Mouse (Mus musculus) neural tube, embryonic 11.5 days (tissue): ENCODE measurements around the gene Prkn. TPM values are rescaled to one million over a fixed set of nuclear protein-coding genes. Genes with fewer than 3 reads are reported as not detected.

ENCODE experiments used
- ATAC-seq: fragments of 200-750 bp; cut with Nextera tagmentation; 2 replicates; pipeline ENCODE4 v1.8.0; 2017; ENCODE audit warnings: moderate number of reproducible peaks, mild to moderate bottlenecking, moderate TSS enrichment, moderate library complexity; ENCODE audit not compliant: insufficient read depth, low FRiP score, low TSS enrichment
- DNase-seq: peaks from one replicate; pipeline ENCODE4 v3.0.0-alpha.2; 2015; ENCODE audit warnings: low spot score
- H3K27ac ChIP-seq: fragments of 300-500 bp; sonication (generic); 2 replicates; pipeline ENCODE4 v1.5.1; 2014; ENCODE audit warnings: low read depth, mild to moderate bottlenecking, low read length
- H3K27me3 ChIP-seq: fragments of 300-500 bp; sonication (generic); 2 replicates; pipeline ENCODE4 v1.6.1; 2014; ENCODE audit warnings: mild to moderate bottlenecking, low read length, mixed read lengths; ENCODE audit not compliant: control insufficient read depth, insufficient read depth
- H3K36me3 ChIP-seq: fragments of 300-500 bp; sonication (generic); 2 replicates; pipeline ENCODE4 v1.6.1; 2014; ENCODE audit warnings: mild to moderate bottlenecking, low read length, moderate library complexity, mixed read lengths; ENCODE audit not compliant: control insufficient read depth, insufficient read depth
- H3K4me1 ChIP-seq: fragments of 300-500 bp; sonication (generic); 2 replicates; pipeline ENCODE4 v1.6.1; 2014; ENCODE audit warnings: low read length, mixed read lengths; ENCODE audit not compliant: control insufficient read depth, insufficient read depth
- H3K4me2 ChIP-seq: fragments of 300-500 bp; sonication (generic); 2 replicates; pipeline ENCODE4 v1.6.1; 2014; ENCODE audit warnings: low read depth, mild to moderate bottlenecking, moderate library complexity
- H3K4me3 ChIP-seq: fragments of 300-500 bp; sonication (generic); 2 replicates; pipeline ENCODE4 v1.5.1; 2014; ENCODE audit warnings: low read depth, low read length
- H3K9ac ChIP-seq: fragments of 300-500 bp; sonication (generic); 2 replicates; pipeline ENCODE4 v1.6.1; 2014; ENCODE audit warnings: mild to moderate bottlenecking, low read length
- H3K9me3 ChIP-seq: fragments of 300-500 bp; sonication (generic); 2 replicates; pipeline ENCODE4 v1.6.1; 2016; ENCODE audit warnings: low read length; ENCODE audit not compliant: control insufficient read depth
- WGBS: fragments of 180-500 bp; shearing (Covaris S2); extraction: QIAGEN DNeasy Blood & Tissue Kit; methylation state at CpG from one replicate; pipeline ENCODE4 v1.1.7; 2014; 5-methylcytosine and 5-hydroxymethylcytosine counted together
- polyA plus RNA-seq: library from polyadenylated mRNA; unstranded; fragments of >200 nt; fragmentation: Nextera tagmentation; extraction: Ambion mirVana; gene quantifications from 2 replicates; pipeline ENCODE4 v1.2.1, GENCODE M21; 2014

The Prkn gene
- polyA plus RNA-seq, 1 experiment from 2014 or later, result 1.4 TPM

DNA sequence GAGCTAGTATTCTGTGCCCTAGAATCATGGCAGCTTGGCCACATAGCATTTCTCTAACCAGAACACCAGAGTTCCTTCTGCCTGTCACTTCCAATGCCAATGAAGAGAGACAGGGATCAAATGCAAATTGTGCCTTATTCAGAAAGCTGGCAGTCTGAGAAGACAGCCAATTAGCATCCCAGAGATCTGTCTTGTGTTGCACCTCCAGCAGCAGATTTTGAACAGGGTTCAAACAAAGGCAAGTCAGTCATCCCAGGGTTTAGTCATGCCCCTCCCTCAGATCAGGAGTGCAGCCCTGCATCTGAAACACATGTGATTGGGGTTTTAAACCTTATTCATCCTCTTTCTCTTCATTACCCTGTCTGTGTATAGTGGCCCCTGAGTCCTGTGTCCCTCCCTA lies 900.5 kb downstream of the Prkn start:
- DNase-seq, result no peak
- H3K4me3 ChIP-seq, result no peak overlapping the region
- no peak for ATAC-seq

DNA sequence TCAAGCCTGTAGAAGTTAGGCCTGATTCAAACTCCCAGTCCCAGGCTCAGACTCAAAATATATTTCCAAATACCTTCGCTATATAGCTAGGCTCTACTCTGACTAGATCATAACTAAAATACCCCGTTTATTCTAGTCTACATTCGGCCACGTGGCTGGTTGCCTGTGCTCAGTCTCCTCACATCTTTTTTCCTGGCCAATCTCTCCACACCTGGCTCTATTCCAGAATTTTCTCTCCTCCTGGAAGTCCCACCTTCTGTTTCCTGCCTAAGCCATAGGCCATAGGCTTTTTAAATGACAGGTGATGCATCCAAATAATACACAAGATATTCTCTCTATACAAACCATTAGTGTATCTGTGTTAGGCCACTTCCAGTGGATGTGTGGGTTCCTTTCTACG lies 901.0 kb downstream of the Prkn start:
- H3K9me3 ChIP-seq, result no peaks in the 10 kb centered on the region
- ATAC-seq (no peak), DNase-seq (no peak)
- H3K27me3 ChIP-seq, result no peaks in the 10 kb centered on the region
- no peak overlapping the region for H3K4me2 ChIP-seq
- WGBS, result 94% methylated on average over 5 of the region's 5 CpGs
- no peak overlapping the region for H3K9ac ChIP-seq
- H3K36me3 ChIP-seq, result no peaks in the 10 kb centered on the region
- H3K4me3 ChIP-seq, result no peak overlapping the region
- H3K27ac ChIP-seq, result no peak overlapping the region
- H3K4me1 ChIP-seq, result no peaks in the 10 kb centered on the region

More for the DNA sequence above, 900.5 kb downstream of the Prkn start:
- Histone ChIP-seq H3K36me3 (no peaks in the 10 kb centered on the region), H3K27ac (no peak overlapping the region), H3K9me3 (no peaks in the 10 kb centered on the region), H3K9ac (no peak overlapping the region), H3K4me1 (no peaks in the 10 kb centered on the region), H3K4me2 (no peak overlapping the region), H3K27me3 (no peaks in the 10 kb centered on the region)

DNA sequence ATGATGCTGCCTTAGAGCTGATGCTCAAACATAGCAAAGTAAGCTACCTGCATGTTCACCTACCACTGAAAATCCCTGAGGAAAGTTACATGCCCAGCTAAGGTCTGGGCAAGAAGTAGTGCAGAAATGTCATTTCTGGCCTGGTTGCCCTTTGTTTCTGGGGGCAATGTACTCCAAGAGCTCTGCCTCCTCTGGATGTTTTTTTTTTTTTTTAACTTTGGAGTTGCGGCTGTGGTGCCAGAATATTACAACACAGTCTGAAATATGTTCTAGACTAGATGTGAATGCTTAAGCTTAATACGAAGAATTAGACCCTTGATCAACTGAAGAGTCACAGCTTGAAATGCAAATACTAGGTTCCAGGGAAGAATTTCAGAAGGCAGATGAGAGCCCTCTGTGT lies 911.1 kb downstream of the Prkn start:
- DNase-seq (no peak), ATAC-seq (no peak)
- H3K27me3 ChIP-seq, result no peaks in the 10 kb centered on the region
- H3K9me3 ChIP-seq, result no peaks in the 10 kb centered on the region
- H3K4me1 ChIP-seq, result no peaks in the 10 kb centered on the region
- H3K4me3 ChIP-seq, result no peak overlapping the region
- no peak overlapping the region for H3K4me2 ChIP-seq
- no peak overlapping the region for H3K27ac ChIP-seq
- WGBS, result 88% methylated on average over 2 of the region's 2 CpGs
- no peaks in the 10 kb centered on the region for H3K36me3 ChIP-seq
- H3K9ac ChIP-seq, result no peak overlapping the region

DNA sequence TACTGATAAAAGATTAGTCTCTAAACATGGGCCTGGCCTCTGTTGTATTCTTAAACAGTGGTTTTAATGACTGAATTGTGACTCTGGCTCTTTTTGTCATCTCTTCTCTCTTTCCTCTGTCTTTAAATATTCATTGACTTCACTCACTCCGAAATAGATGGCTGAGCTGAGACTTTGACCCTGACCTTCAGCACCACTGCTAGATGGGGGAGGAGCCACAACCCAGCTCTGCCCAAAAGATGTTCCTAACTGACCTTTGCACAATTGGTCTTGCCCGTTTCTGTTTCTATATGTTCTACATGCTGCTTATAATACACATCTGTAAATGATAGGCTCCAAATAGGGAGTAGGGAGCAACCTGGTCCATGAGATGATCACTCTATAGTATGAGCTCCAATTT lies 912.5 kb downstream of the Prkn start:
- H3K9ac ChIP-seq, result no peak overlapping the region
- H3K36me3 ChIP-seq, result no peaks in the 10 kb centered on the region
- no peaks in the 10 kb centered on the region for H3K27me3 ChIP-seq
- H3K27ac ChIP-seq, result no peak overlapping the region
- 55% methylated on average over 2 of the region's 2 CpGs for WGBS
- H3K4me3 ChIP-seq, result no peak overlapping the region
- H3K9me3 ChIP-seq, result no peaks in the 10 kb centered on the region
- DNase-seq, result no peak
- no peak overlapping the region for H3K4me2 ChIP-seq
- H3K4me1 ChIP-seq, result no peaks in the 10 kb centered on the region
- ATAC-seq, result no peak

DNA sequence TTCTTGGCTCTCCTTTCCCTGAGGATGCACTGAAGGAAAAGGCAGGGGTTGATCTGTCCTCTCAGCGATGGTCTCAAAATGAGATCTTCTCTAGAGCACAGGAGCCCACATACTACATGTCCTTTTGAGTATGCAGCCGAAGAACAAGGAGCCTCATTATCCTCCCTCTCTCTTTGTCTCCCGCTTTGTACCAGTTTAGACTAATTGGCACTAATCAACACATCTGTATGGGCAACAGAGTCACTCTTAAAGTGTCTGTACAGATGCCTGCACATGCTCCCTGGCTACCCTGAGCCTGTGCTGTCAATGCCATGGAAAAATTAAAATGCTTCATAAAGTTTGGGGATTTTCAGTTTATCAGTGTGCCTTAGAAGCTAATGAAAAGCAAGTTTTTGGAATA lies 924.9 kb downstream of the Prkn start:
- WGBS, result 76% methylated on average over 3 of the region's 3 CpGs
- no peaks in the 10 kb centered on the region for H3K27me3 ChIP-seq
- H3K36me3 ChIP-seq, result no peaks in the 10 kb centered on the region
- H3K4me2 ChIP-seq, result no peak overlapping the region
- H3K27ac ChIP-seq, result no peak overlapping the region
- no peak overlapping the region for H3K9ac ChIP-seq
- DNase-seq, result no peak
- H3K4me3 ChIP-seq, result no peak overlapping the region
- no peaks in the 10 kb centered on the region for H3K9me3 ChIP-seq
- no peaks in the 10 kb centered on the region for H3K4me1 ChIP-seq
- no peak for ATAC-seq

DNA sequence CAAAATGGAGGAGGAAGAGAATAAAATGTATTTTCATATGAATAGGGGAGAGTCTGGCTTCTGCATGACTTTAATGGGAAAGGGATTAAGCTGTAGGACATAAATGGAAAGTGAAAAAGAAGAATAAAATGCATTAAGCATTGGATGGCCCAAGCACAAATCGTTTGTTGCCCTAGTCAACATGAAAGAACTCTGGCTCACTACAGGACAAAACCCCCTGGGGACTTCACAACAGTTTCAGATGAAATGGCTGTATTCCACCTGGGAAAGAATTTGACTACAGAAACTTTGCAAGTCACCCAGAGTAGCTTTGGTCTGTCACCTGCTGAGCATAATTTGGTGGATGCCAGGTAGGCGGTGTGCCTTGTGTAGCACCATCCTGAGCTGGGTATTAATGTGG lies 925.4 kb downstream of the Prkn start:
- no peak for DNase-seq

DNA sequence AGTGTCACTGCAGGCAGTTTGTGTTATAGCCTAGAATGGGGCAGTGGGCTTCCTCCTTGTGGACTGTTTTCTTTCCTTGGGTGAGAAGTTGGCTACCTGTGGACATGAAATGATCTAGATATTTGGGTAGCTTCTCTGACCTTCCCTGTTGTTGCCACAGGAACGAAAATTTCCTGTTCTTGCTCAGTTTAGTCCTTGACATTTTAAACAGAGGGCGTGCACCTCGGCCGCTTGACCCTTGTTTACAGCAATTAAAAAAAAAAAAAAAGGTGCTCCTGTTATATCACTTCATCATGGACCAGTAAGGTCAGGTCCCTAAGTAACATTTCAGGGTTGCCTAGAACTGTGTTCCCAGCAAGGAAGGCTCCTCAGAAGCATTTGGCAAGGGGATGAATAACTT lies 927.1 kb downstream of the Prkn start:
- H3K9me3 ChIP-seq, result no peaks in the 10 kb centered on the region
- WGBS, result 90% methylated on average over 4 of the region's 4 CpGs

More for the DNA sequence above, 925.4 kb downstream of the Prkn start:
- H3K4me1 ChIP-seq, result no peaks in the 10 kb centered on the region
- no peak overlapping the region for H3K27ac ChIP-seq
- 58% methylated on average over 2 of the region's 2 CpGs for WGBS
- no peak overlapping the region for H3K4me3 ChIP-seq
- ATAC-seq, result no peak
- no peaks in the 10 kb centered on the region for H3K9me3 ChIP-seq
- H3K9ac ChIP-seq, result no peak overlapping the region
- H3K4me2 ChIP-seq, result no peak overlapping the region
- no peaks in the 10 kb centered on the region for H3K27me3 ChIP-seq
- no peaks in the 10 kb centered on the region for H3K36me3 ChIP-seq

DNA sequence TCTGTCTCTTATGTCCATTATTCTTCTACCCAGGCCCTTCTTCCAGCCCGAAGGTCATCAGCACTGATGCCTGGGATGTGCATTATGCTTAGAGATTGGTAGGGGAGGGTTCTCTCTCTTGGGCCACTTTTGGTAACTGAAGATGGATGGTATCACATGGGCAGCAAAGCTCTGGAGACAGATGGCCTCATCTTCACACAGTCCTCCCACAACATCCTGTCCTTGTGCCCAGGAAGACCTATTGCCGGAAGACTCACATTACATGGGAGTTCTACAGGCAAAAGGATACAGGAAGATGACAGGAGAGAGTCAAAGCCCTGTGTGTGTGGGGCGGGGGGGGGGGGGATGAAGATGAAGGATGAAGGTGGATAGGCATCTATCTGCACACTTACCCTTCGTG lies 928.2 kb downstream of the Prkn start:
- no peak for ATAC-seq

More for the DNA sequence above, 927.1 kb downstream of the Prkn start:
- Histone ChIP-seq H3K27me3 (no peaks in the 10 kb centered on the region), H3K36me3 (no peaks in the 10 kb centered on the region), H3K4me2 (no peak overlapping the region), H3K27ac (no peak overlapping the region), H3K4me3 (no peak overlapping the region), H3K4me1 (no peaks in the 10 kb centered on the region), H3K9ac (no peak overlapping the region)
- DNase-seq (no peak), ATAC-seq (no peak)

DNA sequence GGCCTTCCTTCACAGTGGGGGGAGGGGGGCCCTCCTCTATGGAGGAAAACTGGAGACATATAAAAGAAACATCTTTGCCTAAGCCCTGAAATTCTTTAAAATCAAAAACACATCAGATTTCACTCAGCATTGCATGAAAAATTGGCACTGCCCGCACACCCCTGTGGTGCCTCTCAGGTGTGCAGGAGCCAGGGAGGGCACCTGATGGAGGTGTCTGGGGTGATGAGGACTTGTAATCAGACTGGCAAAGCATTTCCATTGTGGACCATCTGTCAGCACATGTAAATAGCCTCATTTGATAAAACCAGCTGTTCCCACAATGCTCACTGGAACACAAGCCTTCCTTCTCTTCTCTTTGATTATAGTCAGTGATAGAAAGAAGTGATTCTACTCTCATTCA lies 928.8 kb downstream of the Prkn start:
- H3K9ac ChIP-seq, result no peak overlapping the region
- no peaks in the 10 kb centered on the region for H3K4me1 ChIP-seq
- no peaks in the 10 kb centered on the region for H3K27me3 ChIP-seq
- H3K36me3 ChIP-seq, result no peaks in the 10 kb centered on the region
- H3K4me2 ChIP-seq, result no peak overlapping the region
- H3K4me3 ChIP-seq, result no peak overlapping the region
- DNase-seq (no peak), ATAC-seq (no peak)
- no peaks in the 10 kb centered on the region for H3K9me3 ChIP-seq
- WGBS, result 93% methylated on average over 1 of the region's 1 CpGs
- no peak overlapping the region for H3K27ac ChIP-seq

More for the DNA sequence above, 928.2 kb downstream of the Prkn start:
- no peak overlapping the region for H3K27ac ChIP-seq
- H3K36me3 ChIP-seq, result no peaks in the 10 kb centered on the region
- no peak overlapping the region for H3K4me2 ChIP-seq
- no peaks in the 10 kb centered on the region for H3K9me3 ChIP-seq
- 75% methylated on average over 4 of the region's 4 CpGs for WGBS
- H3K4me3 ChIP-seq, result no peak overlapping the region
- DNase-seq, result no peak
- no peaks in the 10 kb centered on the region for H3K4me1 ChIP-seq
- H3K9ac ChIP-seq, result no peak overlapping the region
- no peaks in the 10 kb centered on the region for H3K27me3 ChIP-seq
